In genomic region chr17:63369631-63370310, GRCm38 (mm10) we compare ENCODE assay signal across 21 mouse cellular contexts.
DNase-seq lines count a peak whose midpoint lies in the region; ATAC-seq and TF ChIP-seq lines count a peak whose summit lies in the region.
"Had no signal": no experiment of that assay in that cellular context is flagged by ENCODE, and none has a peak within 500 bp of the region (broad histone marks: within the 10 kb centered on the region; RNA-seq: fewer than 3 reads in every experiment).

No protein-coding gene starts in this region.

- no peaks in the 10 kb centered on the region for H3K27me3 ChIP-seq in lung, embryonic 14.5 days (ENCODE audit: insufficient read depth, low read length)
- no peaks in the 10 kb centered on the region for H3K27me3 ChIP-seq in myocyte (ENCODE audit: control insufficient read depth, insufficient read depth, insufficient read length)
- H3K27me3 ChIP-seq: forebrain, embryonic 15.5 days; heart, embryonic 12.5 days; intestine, embryonic 15.5 days; limb, embryonic 13.5 days; liver, embryonic 15.5 days; midbrain, embryonic 12.5 days had no signal

- no peak overlapping the region for H3K27ac ChIP-seq in lung, embryonic 14.5 days (ENCODE audit: low read depth)
- H3K27ac ChIP-seq: embryonic facial prominence, embryonic 10.5 days; forebrain, embryonic 15.5 days; hindbrain, embryonic 14.5 days; intestine, embryonic 15.5 days; limb, embryonic 13.5 days; liver, embryonic 15.5 days; midbrain, embryonic 12.5 days had no signal

- H3K9ac ChIP-seq in lung, embryonic 14.5 days, result no peak overlapping the region
- H3K9ac ChIP-seq: forebrain, embryonic 15.5 days; heart, embryonic 12.5 days; hindbrain, embryonic 14.5 days; intestine, embryonic 15.5 days; limb, embryonic 13.5 days; liver, embryonic 15.5 days; midbrain, embryonic 12.5 days had no signal

- H3K9me3 ChIP-seq in lung, embryonic 14.5 days (ENCODE audit: low read depth, low read length), result no peaks in the 10 kb centered on the region
- H3K9me3 ChIP-seq: embryonic facial prominence, embryonic 10.5 days; forebrain, embryonic 15.5 days; heart, embryonic 12.5 days; intestine, embryonic 15.5 days; limb, embryonic 13.5 days; liver, embryonic 15.5 days; midbrain, embryonic 12.5 days had no signal

- 0 out of 2 replicates have a peak, but pooled peaks have one; percentile 20 for ATAC-seq in lung, embryonic 14.5 days (ENCODE audit: insufficient read depth)
- ATAC-seq: forebrain, embryonic 15.5 days; intestine, embryonic 15.5 days had no signal

- H3K36me3 ChIP-seq in lung, embryonic 14.5 days (ENCODE audit: insufficient read depth), result no peaks in the 10 kb centered on the region
- no peaks in the 10 kb centered on the region for H3K36me3 ChIP-seq in myocyte (ENCODE audit: control insufficient read depth, insufficient read depth)
- H3K36me3 ChIP-seq: embryonic facial prominence, embryonic 10.5 days; forebrain, embryonic 15.5 days; heart, embryonic 12.5 days; intestine, embryonic 15.5 days; limb, embryonic 13.5 days; liver, embryonic 15.5 days; midbrain, embryonic 12.5 days had no signal

- TF ChIP-seq POLR2A in myocyte (IDR thresholded peaks at IDR 0.05; ENCODE audit: insufficient read length, low read depth), result no peak

- DNase-seq in lung, embryonic 14.5 days, result peak; percentile 74
- DNase-seq in lung, postnatal 14 days, result no peak
- peak; percentile 37 to 51 for DNase-seq in B cell, adult 2 months
- DNase-seq in Muller cell, postnatal 12 days (ENCODE audit: inconsistent ontology term), result peak; percentile 35
- DNase-seq in adrenal gland, adult 2 months, result no peak
- DNase-seq in left cerebral cortex, postnatal 25 days (ENCODE audit: low spot score in 2 of 2), result no peak
- DNase-seq: adrenal gland, postnatal 14 days; cerebellum, adult 18-20 months; gastrocnemius, postnatal 14 days; kidney, postnatal 36 days; layer of hippocampus, adult 9-11 months; thymus, postnatal 4 days had no signal

- no peak overlapping the region for H3ac ChIP-seq in myocyte (ENCODE audit: control insufficient read depth, insufficient read length)

- no peaks in the 10 kb centered on the region for H3K79me2 ChIP-seq in myocyte (ENCODE audit: control insufficient read depth, insufficient read depth)

- intact Hi-C loops in left cerebral cortex, postnatal 25 days (cut with DNase I), result no loop called here

- H3K4me1 ChIP-seq in lung, embryonic 14.5 days (ENCODE audit: insufficient read depth), result peaks cover 6% of the 10 kb centered on the region
- H3K4me1 ChIP-seq: intestine, embryonic 15.5 days; liver, embryonic 15.5 days had no signal

- H3K4me3 ChIP-seq in lung, embryonic 14.5 days (ENCODE audit: low read depth, low read length), result no peak overlapping the region
- no peak overlapping the region for H3K4me3 ChIP-seq in myocyte
- H3K4me3 ChIP-seq: embryonic facial prominence, embryonic 10.5 days; forebrain, embryonic 15.5 days; heart, embryonic 12.5 days; intestine, embryonic 15.5 days; limb, embryonic 13.5 days; liver, embryonic 15.5 days; midbrain, embryonic 12.5 days had no signal

- TF ChIP-seq CTCF in lung, embryonic 14.5 days (IDR thresholded peaks at IDR 0.05; ENCODE audit: low read depth), result no peak

- WGBS in lung, embryonic 14.5 days, result 27% methylated on average over 8 of the region's 8 CpGs

- no peak overlapping the region for H3K4me2 ChIP-seq in lung, embryonic 14.5 days
- peak overlapping the region; percentile 72 for H3K4me2 ChIP-seq in myocyte (ENCODE audit: low read depth)
- H3K4me2 ChIP-seq: forebrain, embryonic 15.5 days; heart, embryonic 12.5 days; hindbrain, embryonic 14.5 days; intestine, embryonic 15.5 days; limb, embryonic 13.5 days; liver, embryonic 15.5 days; midbrain, embryonic 12.5 days had no signal

TF ChIP-seq in myocyte, 11 proteins besides CTCF, POLR2A, EP300 and RAD21:
- TF ChIP-seq TCF12 (IDR thresholded peaks at IDR 0.05; ENCODE audit: insufficient read depth, poor library complexity, severe bottlenecking) (no peak), MYOD1 (IDR thresholded peaks at IDR 0.05; ENCODE audit: control insufficient read depth in 1 of 3, insufficient read length in 2 of 3, low read depth in 2 of 3) (peak in 2 of 3 experiments; percentile 10 to 34)
TF ChIP-seq in myocyte: peak in this region for 1.

Comparison
In these comparisons a context has a peak if more than half of its experiments do, and no peak if none do; other contexts are left out.
1. DNase-seq: peak in lung, embryonic 14.5 days (single experiment), B cell, adult 2 months (2 of 2) and Muller cell, postnatal 12 days (single experiment); none in lung, postnatal 14 days (single experiment), adrenal gland, adult 2 months (single experiment) and left cerebral cortex, postnatal 25 days (0 of 2).